Mouse (Mus musculus) central nervous system, embryonic 14 days (tissue): ENCODE measurements around the gene Zfp12. TPM values are rescaled to one million over a fixed set of nuclear protein-coding genes. Genes with fewer than 3 reads are reported as not detected.

Experiments
- polyA plus RNA-seq: library from polyadenylated mRNA; depleted of rRNA; stranded (reverse); fragments of >200 nt; gene quantifications from 2 replicates; pipeline ENCODE4 v1.2.3, GENCODE M21; 2012; rRNA removed

The Zfp12 gene
- 30.1 and 34.6 TPM in 2 replicates for polyA plus RNA-seq

DNA sequence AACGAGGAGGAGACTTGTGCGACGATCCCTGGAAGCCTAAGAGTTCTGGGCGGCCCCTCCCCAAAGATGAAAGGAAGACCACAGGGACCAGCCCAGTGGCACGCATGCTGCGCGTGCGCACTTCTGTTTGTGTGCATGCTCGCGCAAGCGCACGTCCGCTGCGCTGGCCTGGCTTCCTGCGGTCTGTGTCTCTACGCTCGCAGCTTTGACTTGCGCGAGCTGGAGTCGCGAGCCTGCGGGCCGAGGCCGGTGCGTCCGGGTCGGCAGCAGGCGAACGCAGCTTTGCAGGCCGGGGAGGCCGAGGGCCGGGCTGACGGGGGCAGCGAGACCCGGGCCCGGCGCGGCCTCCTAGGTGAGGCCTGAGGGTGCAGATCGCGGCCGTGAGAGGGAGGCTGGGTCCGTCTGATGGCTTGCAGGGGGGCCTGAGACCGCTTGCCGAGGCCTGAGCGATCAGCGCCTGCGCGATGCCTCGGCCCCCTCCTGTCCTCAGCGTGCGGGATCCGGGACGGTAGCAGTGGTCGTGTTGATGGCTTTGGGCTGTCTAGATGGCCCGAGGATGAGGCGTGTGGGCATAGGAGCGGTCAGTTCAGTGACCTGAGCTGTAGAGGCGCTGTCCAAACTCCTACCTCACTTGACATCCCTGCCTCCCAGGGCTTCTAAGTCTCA is at the start of gene Zfp12:
Zfp12 (plus strand) TSS at position 136 of the 666 bp plus-strand sequence.

DNA sequence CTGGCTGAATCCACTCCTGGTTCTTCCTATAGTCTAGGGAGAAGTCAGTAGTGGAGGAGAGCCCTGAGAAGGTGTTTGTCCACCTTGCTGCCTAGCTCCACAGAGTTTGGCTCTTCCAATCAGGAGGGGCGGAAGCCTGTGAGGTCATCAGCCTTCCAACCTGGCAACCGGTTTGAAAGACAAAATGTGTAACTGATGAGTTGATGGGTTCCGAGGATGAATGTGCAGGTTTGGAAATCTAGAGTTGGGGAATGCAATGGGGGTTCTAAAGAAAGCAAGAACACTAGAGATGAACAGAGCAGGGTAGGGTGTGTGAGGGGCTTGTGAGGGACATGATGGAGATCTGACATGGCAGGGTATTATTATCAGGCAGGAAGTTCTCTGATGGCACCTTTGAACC is 8.2 kb upstream of the Zfp12 start, which contains the start of gene Spdye4a:
Spdye4a (minus strand) TSS at position 101 of the 400 bp plus-strand sequence.

DNA sequence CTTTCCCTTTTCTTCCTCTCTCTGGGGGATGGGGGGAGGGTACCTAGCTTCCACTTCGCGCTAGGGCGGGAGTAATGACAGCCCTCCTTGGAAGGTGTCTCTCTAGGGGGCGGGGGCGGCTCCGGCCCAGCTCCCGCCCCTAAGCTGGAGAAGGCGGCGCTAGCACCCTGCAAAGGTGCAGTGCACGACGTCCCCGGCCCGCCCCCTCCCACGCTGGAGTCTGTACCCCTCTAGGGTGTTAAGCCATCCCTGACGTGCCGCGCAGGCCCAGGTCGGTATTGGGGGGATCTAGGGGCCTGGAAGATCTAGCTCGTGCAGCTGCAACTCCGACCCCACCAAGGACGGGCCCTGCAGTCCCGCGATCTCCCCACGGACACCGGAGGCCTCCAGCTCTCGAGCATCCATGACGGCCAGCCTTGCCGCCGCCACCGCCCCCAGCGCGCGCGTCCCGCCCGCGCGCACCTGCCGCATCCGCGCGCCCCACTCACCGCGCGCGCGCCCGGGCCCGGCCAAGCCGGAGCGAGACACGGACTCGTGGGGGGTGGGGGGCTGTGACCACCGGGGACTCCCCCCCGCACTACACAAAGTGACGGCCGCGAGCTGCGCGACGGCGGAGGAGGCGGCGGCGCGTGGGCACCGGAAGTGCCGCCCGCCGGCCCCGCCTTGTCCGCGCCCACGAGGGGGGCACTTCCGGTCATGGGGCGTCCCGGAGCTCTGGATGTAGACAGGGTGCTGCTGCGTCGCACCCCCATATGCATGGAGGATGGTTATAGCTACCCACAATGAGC is 34.6 kb downstream of the Zfp12 start, which contains the start of gene Zfp316:
Zfp316 (minus strand) TSS at position 660 of the 788 bp plus-strand sequence.

DNA sequence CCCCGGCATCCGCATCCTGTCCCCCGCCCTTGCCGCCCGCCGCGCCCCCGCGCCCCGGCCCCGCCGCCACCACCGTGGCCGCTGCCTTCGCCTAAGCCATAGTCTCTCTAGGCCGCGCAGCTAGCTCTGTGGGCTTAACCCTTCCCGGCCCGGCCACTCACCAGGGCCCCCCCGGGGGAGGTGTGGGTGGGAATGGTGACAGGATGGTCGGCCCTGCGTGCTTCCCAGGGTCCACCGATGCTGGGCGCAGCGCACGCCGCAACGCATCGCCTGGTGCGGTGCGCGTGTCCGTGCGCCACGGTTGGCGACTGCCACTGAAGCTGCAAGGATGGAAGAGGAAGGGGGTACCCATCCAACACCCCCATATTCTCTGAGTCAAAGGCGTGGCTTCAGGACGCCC is 58.4 kb downstream of the Zfp12 start, which contains the start of gene Zfp853:
Zfp853 (minus strand) TSS at position 220 of the 400 bp plus-strand sequence.

Other genes with a start within 250 kb of the Zfp12 start
- gene Rnf216, start 122.2 kb upstream of the Zfp12 start, polyA plus RNA-seq, result 31.5 and 32.5 TPM in 2 replicates
- gene Olfr718-ps1, start 87.6 kb upstream of the Zfp12 start, polyA plus RNA-seq, result not detected in 2 replicates
- gene Rbak, start 54.4 kb upstream of the Zfp12 start, polyA plus RNA-seq, result 17.9 and 19.5 TPM in 2 replicates
- gene Spdye4b, start 54.1 kb upstream of the Zfp12 start, polyA plus RNA-seq, result not detected in 2 replicates
- gene Spdye4a, start 8.3 kb upstream of the Zfp12 start, polyA plus RNA-seq, result not detected in 2 replicates
- gene Zfp316, start 34.9 kb downstream of the Zfp12 start, polyA plus RNA-seq, result 20.7 and 22.6 TPM in 2 replicates
- gene Zfp853, start 58.5 kb downstream of the Zfp12 start, polyA plus RNA-seq, result 2.2 and 2.9 TPM in 2 replicates
- 29.3 and 31.1 TPM in 2 replicates for gene E130309D02Rik, start 80.2 kb downstream of the Zfp12 start, polyA plus RNA-seq
- gene Zdhhc4, start 94.1 kb downstream of the Zfp12 start, polyA plus RNA-seq, result 69.6 and 71.3 TPM in 2 replicates
- gene Grid2ip, start 122.2 kb downstream of the Zfp12 start, polyA plus RNA-seq, result 1.3 TPM in 2 replicates
- gene Kdelr2, start 168.7 kb downstream of the Zfp12 start, polyA plus RNA-seq, result 54.7 and 74.3 TPM in 2 replicates
- gene Daglb, start 229.4 kb downstream of the Zfp12 start, polyA plus RNA-seq, result 13.7 and 13.8 TPM in 2 replicates